Mouse (Mus musculus) heart, postnatal 14 days (tissue): ENCODE measurements around the gene Stpg2. TPM values are rescaled to one million over a fixed set of nuclear protein-coding genes. Genes with fewer than 3 reads are reported as not detected.

Experiments
- DNase-seq, 2 experiments: peaks; one replicate each; pipeline ENCODE4 v3.0.0; 2021 to 2022
- intact Hi-C: fragments of 180-260 bp; cut with DNase I; formaldehyde crosslinking; loops from one replicate; pipeline ENCODE4 v1.15.1; 2025
- total RNA-seq, 2 experiments: library from RNA; stranded (reverse); gene quantifications; 2 replicates each; pipeline ENCODE4 v1.2.3; 2021

Gene Stpg2
- total RNA-seq, 2 experiments from 2014 or later = not detected

- no peak for DNase-seq
- intact Hi-C loops = no loop called here
Measured at GRCm38 (mm10) chr3:139709794-139710193, 504.3 kb downstream of the Stpg2 start.

- intact Hi-C loops = no loop called here
- no peak for DNase-seq
Measured at GRCm38 (mm10) chr3:139728751-139729150, 523.3 kb downstream of the Stpg2 start.

- no peak for DNase-seq
- intact Hi-C loops = no loop called here
Measured at GRCm38 (mm10) chr3:139729248-139729647, 523.8 kb downstream of the Stpg2 start.

GRCm38 (mm10) chr3:139733156-139733555, 527.7 kb downstream of the Stpg2 start:
- intact Hi-C loops = no loop called here
- no peak for DNase-seq

- DNase-seq = no peak
- intact Hi-C loops = no loop called here
Measured at GRCm38 (mm10) chr3:139739388-139739787, 533.9 kb downstream of the Stpg2 start.

Other genes starting within 250 kb of the Stpg2 start
- 10 to 100 TPM; 32.7 to 35.5 TPM for gene Rap1gds1, start 130.5 kb upstream of the Stpg2 start, total RNA-seq